Mouse (Mus musculus): ENCODE results near the gene Exph5.

Gene Exph5

DNA sequence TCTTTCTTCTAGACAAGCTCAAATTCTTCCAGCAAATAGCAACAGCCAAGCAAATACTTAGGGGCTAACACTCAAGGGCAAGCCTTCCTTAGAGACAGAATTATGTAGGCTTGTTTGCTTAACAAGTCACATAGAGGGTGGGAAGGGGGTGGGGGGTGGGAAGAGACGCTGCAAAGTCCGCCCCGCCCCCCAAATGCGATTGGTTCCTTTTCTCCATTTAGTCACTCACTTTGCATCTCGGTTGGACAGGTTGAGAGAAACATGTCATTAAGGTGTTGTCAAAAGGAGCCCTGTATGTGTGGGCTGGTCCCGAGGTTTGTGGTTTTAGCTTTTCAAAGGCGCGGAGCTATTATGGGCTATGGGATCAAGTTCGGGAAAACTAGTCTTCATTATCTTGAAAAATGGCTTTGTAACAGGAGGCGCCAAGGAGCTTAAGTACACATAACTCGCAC, at the start of gene Exph5:
Exph5 (plus strand) TSS at position 402 of the 452 bp plus-strand sequence.
- in situ Hi-C loops (cut with MboI; ENCODE audit: unreplicated experiment in 2 of 2) = no loop called here

- in situ Hi-C loops (cut with MboI; ENCODE audit: unreplicated experiment in 2 of 2) = loop anchor here (5.0 to 25.0 kb wide), 7 partner anchors 140 to 1433 kb away; partner anchors contain the start of genes Cul5 (in 1 of the 2) and Dnaja4 (in 1 of the 2)
Measured at GRCm38 (mm10) chr9:53254368-53254767, 47.1 kb upstream of the Exph5 start.

DNA sequence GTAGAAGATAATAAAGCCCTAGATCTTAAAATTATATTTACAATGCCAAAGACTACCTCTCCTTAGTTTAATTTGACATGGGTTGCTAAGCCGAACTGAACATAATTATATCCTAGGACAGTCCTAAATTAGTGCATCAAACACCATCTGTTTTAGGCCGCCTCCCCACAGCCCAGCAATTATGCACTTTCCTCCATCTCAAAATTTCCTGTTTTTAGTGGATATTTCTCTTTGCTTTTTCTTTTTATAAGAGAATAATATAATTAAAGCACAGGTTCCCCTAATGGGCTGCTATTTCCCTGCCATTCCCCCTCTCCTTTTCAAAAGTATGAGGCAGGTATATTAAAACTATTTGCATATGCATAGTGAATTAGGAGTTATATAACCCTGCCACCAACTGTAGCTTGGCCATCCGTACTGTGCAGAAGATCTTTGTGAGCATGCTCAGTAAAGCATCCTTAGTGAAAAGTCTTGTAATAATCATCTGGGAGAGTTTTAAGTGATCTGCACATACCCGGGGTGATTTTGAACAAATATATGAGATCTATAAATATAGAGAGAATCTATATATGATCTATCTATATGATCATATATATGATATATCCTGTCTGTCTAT, 44.7 kb upstream of the Exph5 start:
- in situ Hi-C loops (cut with MboI; ENCODE audit: unreplicated experiment in 2 of 2) = loop anchor here (5.0 to 25.0 kb wide), 8 partner anchors 138 to 1431 kb away; partner anchors contain the start of gene Dnaja4 (in 1 of the 2)

DNA sequence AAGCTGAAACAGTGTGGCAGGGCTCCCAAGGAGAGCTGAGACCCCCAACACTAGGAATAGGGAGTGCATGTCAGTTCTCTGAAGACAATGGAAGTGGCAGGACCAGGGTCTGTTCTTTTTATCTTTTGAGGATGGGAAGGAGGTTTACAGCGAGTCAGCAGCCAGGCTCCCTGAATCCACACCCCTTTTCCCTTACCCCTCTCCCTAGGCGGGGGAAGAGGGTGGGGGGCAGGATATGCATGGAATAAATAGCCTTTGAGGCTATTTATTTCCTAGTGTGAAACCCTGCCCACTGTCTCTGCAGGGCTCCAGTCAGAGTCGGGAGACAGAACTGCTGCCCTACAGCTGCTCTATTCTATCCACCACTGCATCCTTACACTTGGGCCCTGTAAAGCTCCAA, 43.7 kb upstream of the Exph5 start:
- in situ Hi-C loops (cut with MboI; ENCODE audit: unreplicated experiment in 2 of 2) = loop anchor here (5.0 to 25.0 kb wide), 8 partner anchors 137 to 1430 kb away; partner anchors contain the start of gene Dnaja4 (in 1 of the 2)

GRCm38 (mm10) chr9:53258199-53258598, 43.3 kb upstream of the Exph5 start:
- in situ Hi-C loops (cut with MboI; ENCODE audit: unreplicated experiment in 2 of 2) = loop anchor here (5.0 to 25.0 kb wide), 8 partner anchors 137 to 1429 kb away; partner anchors contain the start of gene Dnaja4 (in 1 of the 2)

DNA sequence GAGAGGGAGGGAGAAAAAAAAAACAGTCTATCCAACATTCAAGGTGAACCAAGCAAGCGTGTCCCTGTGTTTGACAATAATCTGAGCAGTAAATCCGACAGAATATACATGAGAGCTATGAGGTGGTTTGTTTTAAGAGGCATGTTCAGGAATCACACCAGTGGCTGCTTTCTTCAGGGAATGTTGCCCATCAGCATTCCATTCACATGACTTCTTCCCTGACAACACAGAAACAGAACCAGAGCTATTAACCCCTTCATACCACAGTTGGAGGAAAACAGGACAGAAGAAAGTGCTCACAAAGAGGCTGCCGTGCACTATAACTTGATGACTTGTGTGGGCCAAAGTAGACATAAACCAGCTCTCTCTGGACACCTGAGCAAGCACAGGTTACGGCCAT, 37.1 kb upstream of the Exph5 start:
- in situ Hi-C loops (cut with MboI; ENCODE audit: unreplicated experiment in 2 of 2) = loop anchor here in 1 of 2 experiments (25.0 kb wide), 1 partner anchor 1423 kb away; the partner anchor contains the start of gene Dnaja4

- in situ Hi-C loops (cut with MboI; ENCODE audit: unreplicated experiment in 2 of 2) = loop anchor here in 1 of 2 experiments (25.0 kb wide), 1 partner anchor 1422 kb away; the partner anchor contains the start of gene Dnaja4
Measured at GRCm38 (mm10) chr9:53265589-53265988, 35.9 kb upstream of the Exph5 start.

DNA sequence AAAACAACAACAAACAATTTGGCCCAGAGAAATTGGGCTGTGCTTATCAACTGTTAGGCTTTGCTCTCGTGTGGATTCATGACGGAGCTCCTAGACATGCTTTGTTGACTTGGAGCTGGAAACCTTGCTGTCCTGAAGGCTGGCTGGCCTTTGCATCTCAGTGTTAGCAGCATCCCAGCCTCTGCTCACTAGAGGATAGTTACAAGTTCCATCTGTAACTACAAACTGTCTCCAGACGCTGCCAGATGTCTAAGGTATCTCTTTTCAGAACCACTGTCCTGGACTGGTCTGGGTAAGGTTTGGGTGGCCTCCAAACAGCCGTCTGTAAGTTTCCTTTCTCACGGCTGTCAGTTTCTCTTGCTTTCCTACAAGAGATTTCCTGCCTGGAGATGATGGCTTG, 33.4 kb upstream of the Exph5 start:
- in situ Hi-C loops (cut with MboI; ENCODE audit: unreplicated experiment in 2 of 2) = loop anchor here in 1 of 2 experiments (25.0 kb wide), 1 partner anchor 1419 kb away; the partner anchor contains the start of gene Dnaja4

DNA sequence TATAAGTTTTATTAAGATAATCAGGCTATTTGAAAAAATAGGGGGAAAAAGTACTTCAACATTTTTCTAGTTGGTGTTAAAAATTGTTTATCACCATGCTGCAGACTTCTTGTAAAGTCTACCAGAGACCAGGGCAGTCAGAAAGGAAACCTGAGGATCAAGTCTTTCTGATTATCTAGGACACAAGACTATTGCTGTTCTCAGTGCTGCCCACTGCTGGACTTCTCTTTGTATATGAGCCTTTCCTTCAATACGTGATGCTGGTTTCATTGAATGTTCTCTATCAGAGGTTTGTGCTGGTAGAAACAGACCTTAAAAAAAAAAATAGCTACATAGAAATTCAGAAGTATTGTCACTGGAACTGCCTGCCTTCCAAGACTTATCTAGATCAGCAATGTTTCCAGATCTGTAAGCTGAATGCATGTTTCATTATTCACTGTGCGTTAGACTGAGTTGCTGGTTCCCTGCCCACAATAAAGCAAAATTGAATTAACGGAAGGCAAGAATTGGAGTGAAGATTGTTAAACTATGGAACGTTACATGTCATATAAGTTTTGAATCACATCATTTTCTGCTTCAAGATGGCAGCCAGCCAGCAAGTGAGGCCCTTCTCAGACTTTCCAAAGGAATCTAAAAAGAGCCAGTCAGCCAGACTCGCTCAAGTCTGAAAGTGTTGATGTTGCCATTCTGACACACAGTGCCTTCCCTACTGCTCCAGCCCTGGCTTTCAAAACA, 32.6 kb upstream of the Exph5 start:
- in situ Hi-C loops (cut with MboI; ENCODE audit: unreplicated experiment in 2 of 2) = loop anchor here in 1 of 2 experiments (25.0 kb wide), 1 partner anchor 1418 kb away; the partner anchor contains the start of gene Dnaja4

DNA sequence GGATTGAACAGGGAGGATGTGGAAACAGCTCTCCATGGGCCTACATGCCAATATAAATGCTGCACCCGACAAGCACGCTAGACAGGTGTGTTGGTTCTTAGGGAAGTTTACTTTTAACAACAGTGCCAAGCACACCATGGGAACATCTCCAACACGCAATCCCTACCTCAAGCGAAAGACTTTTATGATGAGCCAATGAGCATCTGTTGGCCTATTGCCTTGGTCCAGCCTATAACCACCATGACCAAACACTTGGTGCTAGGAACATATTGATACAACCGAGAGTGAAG, 32.1 kb upstream of the Exph5 start:
- in situ Hi-C loops (cut with MboI; ENCODE audit: unreplicated experiment in 2 of 2) = loop anchor here in 1 of 2 experiments (25.0 kb wide), 1 partner anchor 1418 kb away; the partner anchor contains the start of gene Dnaja4

DNA sequence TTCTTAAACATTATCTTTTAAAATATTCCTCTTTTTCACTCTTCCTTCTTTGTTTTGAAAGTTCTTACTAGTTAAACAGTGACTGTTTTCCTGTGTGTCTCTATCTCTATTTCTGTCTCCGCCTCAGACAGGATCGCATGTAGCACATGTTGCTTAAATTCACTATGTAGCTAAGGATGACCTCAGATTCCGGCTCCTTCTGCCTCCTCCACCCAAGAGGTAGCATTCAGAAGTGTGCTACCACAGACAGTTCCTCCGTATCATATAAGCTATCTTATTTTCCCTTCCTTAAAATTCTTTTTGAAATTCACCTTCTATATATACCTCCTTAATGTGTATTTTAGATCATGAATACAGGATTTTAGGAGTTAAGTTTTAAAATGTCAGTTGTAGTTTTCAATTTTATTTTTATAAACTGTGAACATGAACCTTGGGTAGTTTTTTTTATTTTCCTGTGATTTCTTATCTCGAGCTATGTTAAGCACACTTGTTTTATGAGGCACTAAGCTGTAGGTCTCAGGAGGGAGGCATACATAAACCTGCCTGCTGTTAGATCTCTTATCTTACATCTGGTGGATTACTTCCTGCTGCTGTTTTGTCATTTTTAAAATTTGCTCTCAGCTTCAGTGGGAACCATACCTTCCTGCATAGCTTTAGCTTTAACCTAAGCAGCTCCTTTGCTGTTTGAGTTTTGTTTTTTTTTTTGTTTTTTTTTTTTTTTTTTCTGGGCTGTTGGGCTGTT, 30.0 kb upstream of the Exph5 start:
- in situ Hi-C loops (cut with MboI; ENCODE audit: unreplicated experiment in 2 of 2) = loop anchor here in 1 of 2 experiments (25.0 kb wide), 1 partner anchor 1416 kb away; the partner anchor contains the start of gene Dnaja4

GRCm38 (mm10) chr9:53272207-53272606, 29.3 kb upstream of the Exph5 start:
- in situ Hi-C loops (cut with MboI; ENCODE audit: unreplicated experiment in 2 of 2) = loop anchor here in 1 of 2 experiments (25.0 kb wide), 1 partner anchor 1415 kb away; the partner anchor contains the start of gene Dnaja4

- in situ Hi-C loops (cut with MboI; ENCODE audit: unreplicated experiment in 2 of 2) = loop anchor here in 1 of 2 experiments (25.0 kb wide), 1 partner anchor 1415 kb away; the partner anchor contains the start of gene Dnaja4
Measured at GRCm38 (mm10) chr9:53272714-53273113, 28.8 kb upstream of the Exph5 start.

DNA sequence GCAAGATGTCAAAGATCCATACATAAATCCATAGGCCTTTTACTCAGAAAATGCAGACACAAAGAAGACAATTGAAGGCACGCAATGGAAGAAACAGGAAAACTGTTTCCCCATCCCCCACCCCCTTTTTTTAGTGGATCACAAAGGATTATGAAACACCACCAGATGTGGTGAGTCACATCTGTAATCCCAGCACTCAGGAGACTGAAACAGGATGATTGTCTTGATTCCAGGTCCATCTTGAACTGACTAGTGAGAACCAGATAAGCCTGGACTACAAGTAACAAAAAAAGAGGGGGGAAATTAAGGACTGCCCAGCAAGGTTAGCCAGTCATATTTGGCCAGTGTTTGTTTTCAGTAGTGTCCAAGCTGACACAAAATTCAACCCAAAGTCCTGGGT, 25.1 kb upstream of the Exph5 start:
- in situ Hi-C loops (cut with MboI; ENCODE audit: unreplicated experiment in 2 of 2) = no loop called here

- in situ Hi-C loops (cut with MboI; ENCODE audit: unreplicated experiment in 2 of 2) = no loop called here
Measured at GRCm38 (mm10) chr9:53278997-53279396, 22.5 kb upstream of the Exph5 start.

- in situ Hi-C loops (cut with MboI; ENCODE audit: unreplicated experiment in 2 of 2) = no loop called here
Measured at GRCm38 (mm10) chr9:53286793-53287192, 14.7 kb upstream of the Exph5 start.

DNA sequence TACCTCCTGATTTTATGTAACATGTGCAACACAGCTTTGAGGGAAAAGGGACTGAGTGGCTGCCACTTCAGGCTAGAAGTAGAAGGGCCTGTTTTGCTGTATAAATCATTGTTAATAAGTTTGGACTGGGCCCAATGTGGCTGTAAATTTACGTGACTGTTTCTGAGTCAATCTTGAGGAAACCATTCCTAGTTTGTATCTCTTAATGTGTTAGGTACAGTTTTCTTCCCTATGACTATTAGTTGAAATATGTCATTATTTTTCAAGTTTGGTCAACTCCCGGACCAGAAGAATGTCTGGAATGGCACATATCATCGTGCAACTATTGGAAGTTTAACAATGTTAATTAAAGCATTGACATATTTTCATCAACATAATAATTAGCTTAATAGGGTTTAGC, 11.5 kb upstream of the Exph5 start:
- in situ Hi-C loops (cut with MboI; ENCODE audit: unreplicated experiment in 2 of 2) = no loop called here

- in situ Hi-C loops (cut with MboI; ENCODE audit: unreplicated experiment in 2 of 2) = no loop called here
Measured at GRCm38 (mm10) chr9:53292833-53293232, 8.6 kb upstream of the Exph5 start.

GRCm38 (mm10) chr9:53301801-53302311, 386 bp downstream of the Exph5 start:
- in situ Hi-C loops (cut with MboI; ENCODE audit: unreplicated experiment in 2 of 2) = no loop called here

DNA sequence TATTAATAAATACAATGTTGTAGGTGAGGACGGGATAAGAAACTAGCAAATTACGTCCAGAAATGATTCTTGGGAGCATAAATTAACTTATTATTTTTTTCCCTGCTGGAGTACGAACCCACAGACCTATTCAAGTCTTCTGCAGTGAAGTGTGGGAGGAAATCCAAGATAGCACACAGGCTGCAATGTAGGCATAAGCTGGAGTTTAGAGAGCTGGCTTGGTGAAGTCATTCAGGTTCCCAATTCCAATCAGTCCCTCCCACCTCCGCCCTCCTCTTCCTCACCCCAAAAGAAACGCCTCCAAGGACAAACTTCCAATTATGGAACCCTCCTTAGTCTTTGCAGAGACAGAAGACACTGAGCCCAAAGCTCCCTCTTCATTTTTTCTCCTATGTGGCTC, 945 bp downstream of the Exph5 start:
- in situ Hi-C loops (cut with MboI; ENCODE audit: unreplicated experiment in 2 of 2) = no loop called here

Measured in v-Abl transformed pro-B cells (cell line).